ENCODE assay signal across 14 mouse cellular contexts in the genomic region with DNA sequence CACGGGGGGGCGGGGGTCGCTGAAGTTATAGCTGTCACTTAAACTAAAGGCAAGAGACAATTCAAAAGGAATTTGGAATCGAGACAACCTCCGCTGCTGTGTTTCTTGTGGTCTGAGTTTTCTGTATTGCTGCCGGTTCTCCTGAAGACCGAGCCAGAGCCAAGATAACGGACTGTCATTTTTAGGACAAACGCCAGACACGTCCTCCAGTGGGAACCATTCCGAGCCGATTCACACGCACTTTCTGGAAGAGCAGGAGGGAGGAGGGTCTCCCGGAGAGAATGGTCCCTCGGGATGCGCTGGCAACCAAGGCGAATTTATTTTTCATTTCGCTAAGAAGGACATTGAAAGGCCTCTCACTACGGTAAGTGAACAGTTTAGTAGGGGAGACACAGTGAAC. TPM values are rescaled to one million over a fixed set of nuclear protein-coding genes. Genes with fewer than 3 reads are reported as not detected.
A peak's percentile ranks its signal among the peaks of the same experiment; 100 is the strongest.
DNase-seq lines count a peak whose midpoint lies in the region; ATAC-seq and TF ChIP-seq lines count a peak whose summit lies in the region.
"Had no signal": no experiment of that assay in that cellular context is flagged by ENCODE, and none has a peak within 500 bp of the region (broad histone marks: within the 10 kb centered on the region; RNA-seq: fewer than 3 reads in every experiment).

No protein-coding gene starts in this region.

- TF ChIP-seq EP300 in heart, postnatal 0 days (IDR thresholded peaks at IDR 0.05; ENCODE audit: low read depth), result no peak

- H3K9ac ChIP-seq in midbrain, embryonic 11.5 days (ENCODE audit: low read length), result no peak overlapping the region
- no peak overlapping the region for H3K9ac ChIP-seq in heart, postnatal 0 days (replicated peaks; ENCODE audit: low read depth, low read length)
- no peak overlapping the region for H3K9ac ChIP-seq in stomach, embryonic 16.5 days (ENCODE audit: low read length)
- H3K9ac ChIP-seq: embryonic facial prominence, embryonic 15.5 days; midbrain, embryonic 12.5 days had no signal

- WGBS in midbrain, embryonic 11.5 days, result 76% methylated on average over 19 of the region's 19 CpGs
- WGBS in midbrain, embryonic 10.5 days, result 75% methylated on average over 19 of the region's 19 CpGs
- 15% methylated on average over 19 of the region's 19 CpGs for WGBS in heart, postnatal 0 days
- 44% methylated on average over 19 of the region's 19 CpGs for WGBS in stomach, embryonic 16.5 days

- no peak for ATAC-seq in midbrain, embryonic 11.5 days (ENCODE audit: low FRiP score)
- ATAC-seq in heart, postnatal 0 days (ENCODE audit: insufficient read depth, low read depth), result no peak; the same call in 1 of the 2 replicates
- no peak for ATAC-seq in stomach, embryonic 16.5 days (ENCODE audit: insufficient read depth, low FRiP score)

- H3K4me3 ChIP-seq in midbrain, embryonic 11.5 days (ENCODE audit: low read depth, low read length), result no peak overlapping the region
- H3K4me3 ChIP-seq in midbrain, embryonic 10.5 days, result no peak overlapping the region
- H3K4me3 ChIP-seq in heart, postnatal 0 days (ENCODE audit: low read depth, low read length), result peak overlapping the region; percentile 4
- no peak overlapping the region for H3K4me3 ChIP-seq in stomach, embryonic 16.5 days (replicated peaks; ENCODE audit: low read length)
- H3K4me3 ChIP-seq: embryonic facial prominence, embryonic 15.5 days; midbrain, embryonic 12.5 days had no signal

- TF ChIP-seq CTCF in heart, postnatal 0 days (IDR thresholded peaks at IDR 0.05; ENCODE audit: low read depth), result no peak

- H3K27ac ChIP-seq in midbrain, embryonic 11.5 days (ENCODE audit: low read depth, low read length), result no peak overlapping the region
- H3K27ac ChIP-seq in midbrain, embryonic 10.5 days (replicated peaks), result no peak overlapping the region
- no peak overlapping the region for H3K27ac ChIP-seq in heart, postnatal 0 days (ENCODE audit: low read depth)
- H3K27ac ChIP-seq in stomach, embryonic 16.5 days (ENCODE audit: low read length), result no peak overlapping the region
- H3K27ac ChIP-seq: embryonic facial prominence, embryonic 15.5 days; midbrain, embryonic 12.5 days had no signal

- no peak overlapping the region for H3K4me2 ChIP-seq in midbrain, embryonic 11.5 days
- H3K4me2 ChIP-seq in heart, postnatal 0 days (ENCODE audit: low read depth, low read length), result peak overlapping the region; percentile 50
- peak overlapping the region; percentile 4; the same call in 1 of the 2 replicates for H3K4me2 ChIP-seq in stomach, embryonic 16.5 days (ENCODE audit: low read depth, low read length)
- H3K4me2 ChIP-seq: embryonic facial prominence, embryonic 15.5 days; midbrain, embryonic 12.5 days had no signal

- no peaks in the 10 kb centered on the region for H3K9me3 ChIP-seq in midbrain, embryonic 11.5 days (ENCODE audit: control insufficient read depth, low read length)
- H3K9me3 ChIP-seq in midbrain, embryonic 10.5 days (replicated peaks), result no peaks in the 10 kb centered on the region
- no peaks in the 10 kb centered on the region for H3K9me3 ChIP-seq in heart, postnatal 0 days (replicated peaks; ENCODE audit: control insufficient read depth, low read length)
- no peaks in the 10 kb centered on the region for H3K9me3 ChIP-seq in stomach, embryonic 16.5 days (replicated peaks; ENCODE audit: control insufficient read depth, low read length)
- H3K9me3 ChIP-seq: embryonic facial prominence, embryonic 15.5 days; midbrain, embryonic 12.5 days had no signal

- H3K27me3 ChIP-seq in midbrain, embryonic 11.5 days (ENCODE audit: control insufficient read depth, insufficient read depth, low read length), result peaks cover 14% of the 10 kb centered on the region
- H3K27me3 ChIP-seq in midbrain, embryonic 10.5 days (ENCODE audit: low read depth, poor library complexity, severe bottlenecking), result peaks cover 38% of the 10 kb centered on the region
- H3K27me3 ChIP-seq in heart, postnatal 0 days (ENCODE audit: control insufficient read depth, insufficient read depth, low read length), result no peaks in the 10 kb centered on the region
- H3K27me3 ChIP-seq in stomach, embryonic 16.5 days (ENCODE audit: control insufficient read depth, insufficient read depth, low read length), result peaks cover 5% of the 10 kb centered on the region; the same call in 1 of the 2 replicates

- intact Hi-C loops in heart, postnatal 36 days (cut with DNase I), result loop anchor here (5.0 kb wide), 1 partner anchor 73 kb away; no protein-coding TSS in a partner anchor

- DNase-seq in heart, adult 11 months, result peak; percentile 89
- no peak for DNase-seq in heart, postnatal 36 days
- DNase-seq in midbrain, embryonic 11.5 days (ENCODE audit: low spot score, missing footprints), result peak; percentile 64
- no peak for DNase-seq in midbrain, embryonic 10.5 days (ENCODE audit: low spot score)
- no peak for DNase-seq in heart, postnatal 0 days (ENCODE audit: low spot score)
- no peak for DNase-seq in ovary, postnatal 36 days (ENCODE audit: low spot score)
- DNase-seq: adrenal gland, adult 2 months; kidney, adult 2 months; lung, postnatal 10 days; right cerebral cortex, postnatal 25 days; thymus, postnatal 36 days had no signal

- no peaks in the 10 kb centered on the region for H3K36me3 ChIP-seq in midbrain, embryonic 11.5 days (ENCODE audit: control insufficient read depth, insufficient read depth, low read length)
- no peaks in the 10 kb centered on the region for H3K36me3 ChIP-seq in midbrain, embryonic 10.5 days
- no peaks in the 10 kb centered on the region for H3K36me3 ChIP-seq in heart, postnatal 0 days (replicated peaks; ENCODE audit: control insufficient read depth, insufficient read depth, low read length)
- no peaks in the 10 kb centered on the region for H3K36me3 ChIP-seq in stomach, embryonic 16.5 days (ENCODE audit: control insufficient read depth, insufficient read depth, low read length)
- H3K36me3 ChIP-seq: embryonic facial prominence, embryonic 15.5 days; midbrain, embryonic 12.5 days had no signal

- no peaks in the 10 kb centered on the region for H3K4me1 ChIP-seq in midbrain, embryonic 11.5 days (ENCODE audit: control insufficient read depth, insufficient read depth, low read length)
- peaks cover 7% of the 10 kb centered on the region; the same call in 1 of the 2 replicates for H3K4me1 ChIP-seq in midbrain, embryonic 10.5 days
- no peaks in the 10 kb centered on the region for H3K4me1 ChIP-seq in heart, postnatal 0 days (ENCODE audit: control insufficient read depth, insufficient read depth)
- H3K4me1 ChIP-seq in stomach, embryonic 16.5 days (ENCODE audit: control insufficient read depth, insufficient read depth, low read length), result no peaks in the 10 kb centered on the region
- H3K4me1 ChIP-seq: embryonic facial prominence, embryonic 15.5 days; midbrain, embryonic 12.5 days had no signal

RNA-seq across cellular contexts. Expression of a gene that starts 7.4 kb away (rescaled TPM):
- total RNA-seq in heart, postnatal 36 days (2021), result 10 to 100 TPM; 14.5 to 14.7 TPM
- polyA plus RNA-seq in midbrain, embryonic 11.5 days (2014; fragmentation: Nextera tagmentation; extraction: Ambion mirVana), result 2.8 and 3.5 TPM in 2 replicates
- polyA plus RNA-seq in midbrain, embryonic 10.5 days (2016; fragmentation: Nextera tagmentation; extraction: Ambion mirVana), result 2.7 and 3.2 TPM in 2 replicates
- 50.5 and 63.2 TPM in 2 replicates for total RNA-seq in heart, postnatal 0 days (2014; rRNA removed; ENCODE audit: low replicate concordance)
- 4.9 and 5.0 TPM in 2 replicates for polyA plus RNA-seq in heart, postnatal 0 days (2015; fragmentation: Nextera tagmentation; extraction: Ambion mirVana)
- polyA plus RNA-seq in stomach, embryonic 16.5 days (2015; fragmentation: Nextera tagmentation; extraction: Ambion mirVana), result 3.7 and 4.0 TPM in 2 replicates

Comparison
In these comparisons a context has a peak if more than half of its experiments do, and no peak if none do; other contexts are left out.
1. DNase-seq: peak in heart, adult 11 months (single experiment) and midbrain, embryonic 11.5 days (single experiment); none in heart, postnatal 36 days (0 of 2), midbrain, embryonic 10.5 days (single experiment), heart, postnatal 0 days (single experiment) and ovary, postnatal 36 days (single experiment).